ENCODE assay signal across 15 mouse cellular contexts in genomic region chr14:10046336-10047122, GRCm38 (mm10).
A peak's percentile ranks its signal among the peaks of the same experiment; 100 is the strongest.
DNase-seq lines count a peak whose midpoint lies in the region; ATAC-seq lines count a peak whose summit lies in the region.
"Had no signal": no experiment of that assay in that cellular context is flagged by ENCODE, and none has a peak within 500 bp of the region (broad histone marks: within the 10 kb centered on the region; RNA-seq: fewer than 3 reads in every experiment).

No protein-coding gene starts in this region.

- 13% methylated on average over 7 of the region's 7 CpGs for WGBS in forebrain, embryonic 13.5 days
- WGBS in forebrain, embryonic 11.5 days: 19% methylated on average over 7 of the region's 7 CpGs
- 14% methylated on average over 7 of the region's 7 CpGs for WGBS in midbrain, embryonic 14.5 days
- WGBS in midbrain, embryonic 11.5 days: 19% methylated on average over 7 of the region's 7 CpGs
- 22% methylated on average over 7 of the region's 7 CpGs for WGBS in limb, embryonic 10.5 days

- H3K4me1 ChIP-seq in forebrain, embryonic 13.5 days: 0 out of 2 replicates have a peak, but pooled peaks cover 4% of the 10 kb centered on the region
- H3K4me1 ChIP-seq in forebrain, embryonic 11.5 days (replicated peaks; ENCODE audit: control insufficient read depth, insufficient read depth, low read length): no peaks in the 10 kb centered on the region
- H3K4me1 ChIP-seq in midbrain, embryonic 14.5 days (ENCODE audit: control insufficient read depth, insufficient read depth, low read length): no peaks in the 10 kb centered on the region
- H3K4me1 ChIP-seq in midbrain, embryonic 11.5 days (ENCODE audit: control insufficient read depth, insufficient read depth, low read length): no peaks in the 10 kb centered on the region
- peaks cover 20% of the 10 kb centered on the region for H3K4me1 ChIP-seq in limb, embryonic 10.5 days
- H3K4me1 ChIP-seq: liver, embryonic 12.5 days had no signal

- DNase-seq in forebrain, embryonic 11.5 days (ENCODE audit: low spot score): no peak
- DNase-seq in midbrain, embryonic 14.5 days: peak; percentile 56
- DNase-seq in midbrain, embryonic 11.5 days (ENCODE audit: low spot score, missing footprints): no peak
- DNase-seq in embryo, embryonic 11.5 days (ENCODE audit: low read depth, low spot score): peak; percentile 16
- peak; percentile 45 for DNase-seq in limb, embryonic 10.5 days (ENCODE audit: low spot score)
- no peak for DNase-seq in ovary, adult 18-20 months (ENCODE audit: low spot score)
- DNase-seq in layer of hippocampus, postnatal 10 days (ENCODE audit: low spot score in 2 of 2): no peak
- DNase-seq: layer of hippocampus, adult 9-11 months; right cerebral cortex, postnatal 25 days had no signal

- no peaks in the 10 kb centered on the region for H3K36me3 ChIP-seq in forebrain, embryonic 13.5 days (ENCODE audit: poor library complexity, severe bottlenecking)
- H3K36me3 ChIP-seq in forebrain, embryonic 11.5 days (ENCODE audit: control insufficient read depth, insufficient read depth, low read length): no peaks in the 10 kb centered on the region
- no peaks in the 10 kb centered on the region for H3K36me3 ChIP-seq in midbrain, embryonic 14.5 days (ENCODE audit: control insufficient read depth, insufficient read depth, low read length)
- H3K36me3 ChIP-seq in midbrain, embryonic 11.5 days (ENCODE audit: control insufficient read depth, insufficient read depth, low read length): no peaks in the 10 kb centered on the region
- H3K36me3 ChIP-seq in limb, embryonic 10.5 days: no peaks in the 10 kb centered on the region
- H3K36me3 ChIP-seq: hindbrain, embryonic 15.5 days; liver, embryonic 12.5 days; neural tube, embryonic 13.5 days had no signal

- ATAC-seq in forebrain, embryonic 13.5 days: peak; percentile 45; the same call in 1 of the 2 replicates
- ATAC-seq in forebrain, embryonic 11.5 days (replicated peaks; ENCODE audit: low FRiP score): no peak
- ATAC-seq in midbrain, embryonic 14.5 days (ENCODE audit: low FRiP score, low TSS enrichment): no peak
- no peak for ATAC-seq in midbrain, embryonic 11.5 days (ENCODE audit: low FRiP score)
- ATAC-seq: liver, embryonic 12.5 days; Patski had no signal

- no peak overlapping the region for H3K9ac ChIP-seq in forebrain, embryonic 13.5 days
- H3K9ac ChIP-seq in forebrain, embryonic 11.5 days (ENCODE audit: low read length): no peak overlapping the region
- H3K9ac ChIP-seq in midbrain, embryonic 14.5 days (replicated peaks; ENCODE audit: low read length): no peak overlapping the region
- no peak overlapping the region for H3K9ac ChIP-seq in midbrain, embryonic 11.5 days (ENCODE audit: low read length)
- H3K9ac ChIP-seq: hindbrain, embryonic 15.5 days; liver, embryonic 12.5 days; neural tube, embryonic 13.5 days had no signal

- H3K27me3 ChIP-seq in forebrain, embryonic 13.5 days: no peaks in the 10 kb centered on the region
- no peaks in the 10 kb centered on the region for H3K27me3 ChIP-seq in forebrain, embryonic 11.5 days (ENCODE audit: control insufficient read depth, insufficient read depth, low read length)
- no peaks in the 10 kb centered on the region for H3K27me3 ChIP-seq in midbrain, embryonic 14.5 days (ENCODE audit: control insufficient read depth, insufficient read depth, low read length)
- no peaks in the 10 kb centered on the region for H3K27me3 ChIP-seq in midbrain, embryonic 11.5 days (ENCODE audit: control insufficient read depth, insufficient read depth, low read length)
- no peaks in the 10 kb centered on the region for H3K27me3 ChIP-seq in limb, embryonic 10.5 days (ENCODE audit: low read depth, poor library complexity, severe bottlenecking)
- H3K27me3 ChIP-seq: hindbrain, embryonic 15.5 days; liver, embryonic 12.5 days; neural tube, embryonic 13.5 days; Patski had no signal

- no peak overlapping the region for H3K27ac ChIP-seq in forebrain, embryonic 13.5 days
- no peak overlapping the region for H3K27ac ChIP-seq in forebrain, embryonic 11.5 days (ENCODE audit: low read depth, low read length)
- no peak overlapping the region for H3K27ac ChIP-seq in midbrain, embryonic 14.5 days (replicated peaks; ENCODE audit: low read depth, low read length)
- H3K27ac ChIP-seq in midbrain, embryonic 11.5 days (ENCODE audit: low read depth, low read length): no peak overlapping the region
- H3K27ac ChIP-seq in limb, embryonic 10.5 days: no peak overlapping the region
- H3K27ac ChIP-seq: hindbrain, embryonic 15.5 days; liver, embryonic 12.5 days; macrophage; neural tube, embryonic 13.5 days had no signal

- no peak overlapping the region for H3K4me2 ChIP-seq in forebrain, embryonic 13.5 days
- H3K4me2 ChIP-seq in forebrain, embryonic 11.5 days (ENCODE audit: low read depth, low read length, severe bottlenecking): no peak overlapping the region
- H3K4me2 ChIP-seq in midbrain, embryonic 14.5 days (ENCODE audit: low read length): no peak overlapping the region
- H3K4me2 ChIP-seq in midbrain, embryonic 11.5 days: no peak overlapping the region
- H3K4me2 ChIP-seq: hindbrain, embryonic 15.5 days; liver, embryonic 12.5 days; neural tube, embryonic 13.5 days had no signal

- H3K9me3 ChIP-seq in forebrain, embryonic 13.5 days (replicated peaks): no peaks in the 10 kb centered on the region; the same call in 1 of the 2 replicates
- H3K9me3 ChIP-seq in forebrain, embryonic 11.5 days (ENCODE audit: control insufficient read depth, low read length): no peaks in the 10 kb centered on the region
- H3K9me3 ChIP-seq in midbrain, embryonic 14.5 days (ENCODE audit: control insufficient read depth, low read length): no peaks in the 10 kb centered on the region
- no peaks in the 10 kb centered on the region for H3K9me3 ChIP-seq in midbrain, embryonic 11.5 days (ENCODE audit: control insufficient read depth, low read length)
- no peaks in the 10 kb centered on the region for H3K9me3 ChIP-seq in limb, embryonic 10.5 days (replicated peaks)
- H3K9me3 ChIP-seq: hindbrain, embryonic 15.5 days; liver, embryonic 12.5 days; neural tube, embryonic 13.5 days had no signal

- no peak overlapping the region for H3K4me3 ChIP-seq in forebrain, embryonic 13.5 days
- no peak overlapping the region for H3K4me3 ChIP-seq in forebrain, embryonic 11.5 days (ENCODE audit: low read depth, low read length)
- H3K4me3 ChIP-seq in midbrain, embryonic 14.5 days (replicated peaks; ENCODE audit: low read depth, low read length): no peak overlapping the region
- no peak overlapping the region for H3K4me3 ChIP-seq in midbrain, embryonic 11.5 days (ENCODE audit: low read depth, low read length)
- no peak overlapping the region for H3K4me3 ChIP-seq in limb, embryonic 10.5 days
- H3K4me3 ChIP-seq: hindbrain, embryonic 15.5 days; liver, embryonic 12.5 days; neural tube, embryonic 13.5 days had no signal

Comparison
In these comparisons a context has a peak if more than half of its experiments do, and no peak if none do; other contexts are left out.
1. DNase-seq: peak in midbrain, embryonic 14.5 days (single experiment), embryo, embryonic 11.5 days (single experiment) and limb, embryonic 10.5 days (single experiment); none in forebrain, embryonic 11.5 days (single experiment), midbrain, embryonic 11.5 days (single experiment), ovary, adult 18-20 months (single experiment) and layer of hippocampus, postnatal 10 days (0 of 2).